Mouse (Mus musculus): ENCODE measurements around the gene Chd3. TPM values are rescaled to one million over a fixed set of nuclear protein-coding genes. Genes with fewer than 3 reads are reported as not detected.

The Chd3 gene
- polyA plus RNA-seq, 1 experiment from 2014 or later, result 68.0 TPM

GRCm38 (mm10) chr11:69331152-69331551 lies 38.1 kb downstream of the Chd3 start:
- Histone ChIP-seq H3K9ac (ENCODE audit: low read depth, low read length) (no peak overlapping the region), H3K9me3 (ENCODE audit: control insufficient read depth, low read length) (no peaks in the 10 kb centered on the region), H3K4me3 (ENCODE audit: low read length) (no peak overlapping the region), H3K4me1 (ENCODE audit: control insufficient read depth, insufficient read depth, low read depth, low read length) (peaks cover 18% of the 10 kb centered on the region), H3K36me3 (ENCODE audit: control insufficient read depth, insufficient read depth, low read length) (no peaks in the 10 kb centered on the region), H3K27me3 (replicated peaks; ENCODE audit: control insufficient read depth, insufficient read depth, low read length) (no peaks in the 10 kb centered on the region), H3K27ac (ENCODE audit: low read depth, low read length) (no peak overlapping the region; the same call in 1 of the 2 replicates), H3K4me2 (ENCODE audit: low read length) (no peak overlapping the region; the same call in 1 of the 2 replicates)
- no peak for ATAC-seq
- WGBS, result 91% methylated on average over 6 of the region's 6 CpGs

DNA sequence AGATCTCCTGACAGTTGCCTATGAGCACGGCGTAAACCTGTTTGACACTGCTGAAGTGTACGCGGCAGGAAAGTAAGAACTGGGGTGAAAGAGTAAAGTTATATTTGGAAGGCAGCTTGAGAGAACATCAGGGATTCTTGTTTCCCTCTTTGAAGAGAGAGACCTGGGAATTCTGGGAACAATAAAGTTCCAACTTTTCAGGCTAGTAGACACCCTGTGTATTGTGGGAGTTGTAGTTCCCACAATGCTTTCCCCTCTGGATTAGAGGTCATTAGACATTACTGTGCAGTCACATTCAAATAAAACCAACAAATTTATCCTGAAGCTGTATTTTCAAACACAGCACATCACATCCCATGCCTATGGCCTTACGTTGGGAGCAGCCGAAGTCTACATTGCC lies 40.7 kb downstream of the Chd3 start:
- no peak overlapping the region for H3K4me2 ChIP-seq (ENCODE audit: low read length)
- no peak overlapping the region for H3K4me3 ChIP-seq (ENCODE audit: low read length)
- peaks cover 28% of the 10 kb centered on the region for H3K4me1 ChIP-seq (ENCODE audit: control insufficient read depth, insufficient read depth, low read depth, low read length)
- WGBS, result 96% methylated on average over 6 of the region's 6 CpGs
- no peak overlapping the region for H3K9ac ChIP-seq (ENCODE audit: low read depth, low read length)
- ATAC-seq, result no peak
- no peaks in the 10 kb centered on the region for H3K36me3 ChIP-seq (ENCODE audit: control insufficient read depth, insufficient read depth, low read length)
- no peak overlapping the region for H3K27ac ChIP-seq (ENCODE audit: low read depth, low read length)
- H3K9me3 ChIP-seq (ENCODE audit: control insufficient read depth, low read length), result no peaks in the 10 kb centered on the region
- H3K27me3 ChIP-seq (replicated peaks; ENCODE audit: control insufficient read depth, insufficient read depth, low read length), result no peaks in the 10 kb centered on the region

DNA sequence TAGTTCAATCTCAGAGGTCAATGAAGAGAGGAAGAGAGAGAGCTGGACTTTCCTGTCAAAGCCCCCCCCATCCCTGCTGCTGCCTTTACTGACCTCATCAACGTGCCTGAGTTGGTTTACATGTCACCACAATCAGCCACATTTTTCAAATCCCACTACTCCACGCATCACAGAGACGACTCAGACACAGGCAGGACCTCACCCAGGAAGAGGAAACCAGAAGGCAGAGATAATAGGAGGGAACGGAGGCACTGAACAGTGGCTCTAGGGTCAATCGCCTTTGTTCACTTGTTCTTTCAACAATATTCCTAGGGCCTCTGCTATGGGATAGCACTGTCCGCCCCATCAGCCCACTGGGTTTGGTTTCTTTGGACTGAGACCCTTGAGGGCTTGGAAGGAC lies 41.6 kb downstream of the Chd3 start:
- H3K4me1 ChIP-seq (ENCODE audit: control insufficient read depth, insufficient read depth, low read depth, low read length), result peaks cover 33% of the 10 kb centered on the region

DNA sequence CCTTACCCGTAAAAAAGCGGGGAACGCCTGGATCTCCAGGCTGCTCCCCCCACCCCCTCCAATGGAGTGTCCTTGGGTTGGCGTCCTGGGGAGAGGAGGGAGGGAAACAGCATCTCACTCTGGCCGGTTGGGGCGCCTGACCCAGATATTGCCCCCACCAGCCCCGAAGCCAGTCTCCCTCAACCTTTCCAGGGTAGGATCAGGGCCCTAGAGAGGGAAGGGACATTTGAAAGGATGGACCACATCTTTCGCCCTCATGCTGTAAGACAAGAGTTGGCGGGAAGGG lies 42.1 kb downstream of the Chd3 start:
- Histone ChIP-seq H3K9ac (ENCODE audit: low read depth, low read length) (no peak overlapping the region), H3K4me2 (ENCODE audit: low read length) (peak overlapping the region; percentile 95), H3K4me3 (ENCODE audit: low read length) (peak overlapping the region; percentile 50; the same call in 1 of the 2 replicates), H3K27me3 (replicated peaks; ENCODE audit: control insufficient read depth, insufficient read depth, low read length) (no peaks in the 10 kb centered on the region), H3K27ac (ENCODE audit: low read depth, low read length) (no peak overlapping the region), H3K36me3 (ENCODE audit: control insufficient read depth, insufficient read depth, low read length) (no peaks in the 10 kb centered on the region), H3K4me1 (ENCODE audit: control insufficient read depth, insufficient read depth, low read depth, low read length) (peaks cover 34% of the 10 kb centered on the region), H3K9me3 (ENCODE audit: control insufficient read depth, low read length) (no peaks in the 10 kb centered on the region)
- WGBS, result 18% methylated on average over 9 of the region's 9 CpGs
- ATAC-seq, result no peak

More for the DNA sequence above, 41.6 kb downstream of the Chd3 start:
- H3K27ac ChIP-seq (ENCODE audit: low read depth, low read length), result no peak overlapping the region
- no peak overlapping the region for H3K4me2 ChIP-seq (ENCODE audit: low read length)
- H3K4me3 ChIP-seq (ENCODE audit: low read length), result no peak overlapping the region
- no peaks in the 10 kb centered on the region for H3K27me3 ChIP-seq (replicated peaks; ENCODE audit: control insufficient read depth, insufficient read depth, low read length)
- no peak for ATAC-seq
- 54% methylated on average over 6 of the region's 6 CpGs for WGBS
- no peaks in the 10 kb centered on the region for H3K36me3 ChIP-seq (ENCODE audit: control insufficient read depth, insufficient read depth, low read length)
- no peak overlapping the region for H3K9ac ChIP-seq (ENCODE audit: low read depth, low read length)
- H3K9me3 ChIP-seq (ENCODE audit: control insufficient read depth, low read length), result no peaks in the 10 kb centered on the region

- Histone ChIP-seq H3K4me3 (ENCODE audit: low read length) (peak overlapping the region; percentile 50), H3K9me3 (ENCODE audit: control insufficient read depth, low read length) (no peaks in the 10 kb centered on the region), H3K36me3 (ENCODE audit: control insufficient read depth, insufficient read depth, low read length) (no peaks in the 10 kb centered on the region), H3K9ac (ENCODE audit: low read depth, low read length) (peak overlapping the region; percentile 76), H3K27me3 (replicated peaks; ENCODE audit: control insufficient read depth, insufficient read depth, low read length) (no peaks in the 10 kb centered on the region), H3K4me2 (ENCODE audit: low read length) (peak overlapping the region; percentile 95), H3K4me1 (ENCODE audit: control insufficient read depth, insufficient read depth, low read depth, low read length) (peaks cover 37% of the 10 kb centered on the region), H3K27ac (ENCODE audit: low read depth, low read length) (0 out of 2 replicates have a peak overlapping the region, but pooled peaks have one; percentile 36)
- WGBS, result 1% methylated on average over 45 of the region's 45 CpGs
- peak; percentile 12 for ATAC-seq
Measured at GRCm38 (mm10) chr11:69326408-69327156, 42.6 kb downstream of the Chd3 start.

GRCm38 (mm10) chr11:69325628-69326407 lies 43.4 kb downstream of the Chd3 start, which contains the start of gene Kcnab3:
Gene Kcnab3 (plus strand): TSS chr11:69326258.
- 11% methylated on average over 26 of the region's 26 CpGs for WGBS
- Histone ChIP-seq H3K36me3 (ENCODE audit: control insufficient read depth, insufficient read depth, low read length) (no peaks in the 10 kb centered on the region), H3K27me3 (replicated peaks; ENCODE audit: control insufficient read depth, insufficient read depth, low read length) (no peaks in the 10 kb centered on the region), H3K4me3 (ENCODE audit: low read length) (peak within 1 kb of the TSS; percentile 50), H3K9ac (ENCODE audit: low read depth, low read length) (peak within 1 kb of the TSS; percentile 76), H3K27ac (ENCODE audit: low read depth, low read length) (0 out of 2 replicates have a peak within 1 kb of the TSS, but pooled peaks have one; percentile 36), H3K4me1 (ENCODE audit: control insufficient read depth, insufficient read depth, low read depth, low read length) (peaks cover 37% of the 10 kb centered on the region), H3K9me3 (ENCODE audit: control insufficient read depth, low read length) (no peaks in the 10 kb centered on the region), H3K4me2 (ENCODE audit: low read length) (peak within 1 kb of the TSS; percentile 95)
- ATAC-seq, result peak; percentile 57

DNA sequence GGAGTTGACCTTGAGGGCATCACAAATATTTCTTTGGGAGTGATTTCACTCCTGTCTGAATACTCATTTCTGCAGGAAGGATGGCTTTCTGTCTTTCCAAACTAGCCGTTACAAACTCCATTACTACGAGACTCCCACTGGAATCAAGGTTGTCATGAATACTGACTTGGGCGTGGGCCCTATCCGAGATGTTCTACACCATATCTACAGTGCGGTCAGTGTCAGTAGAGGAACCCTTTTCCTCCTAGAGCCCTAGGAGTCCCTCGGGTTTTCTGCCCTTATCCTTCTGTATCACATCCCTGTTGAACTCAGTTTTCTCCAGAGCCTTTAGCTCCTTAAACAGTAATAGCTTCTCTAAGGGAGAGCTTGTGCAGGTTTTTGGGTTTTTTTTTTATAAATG lies 44.5 kb downstream of the Chd3 start:
- H3K4me2 ChIP-seq (ENCODE audit: low read length), result peak overlapping the region; percentile 94
- H3K4me3 ChIP-seq (ENCODE audit: low read length), result peak overlapping the region; percentile 63
- H3K27me3 ChIP-seq (replicated peaks; ENCODE audit: control insufficient read depth, insufficient read depth, low read length), result no peaks in the 10 kb centered on the region
- H3K4me1 ChIP-seq (ENCODE audit: control insufficient read depth, insufficient read depth, low read depth, low read length), result peaks cover 37% of the 10 kb centered on the region
- WGBS, result 82% methylated on average over 6 of the region's 6 CpGs
- ATAC-seq, result no peak
- H3K9ac ChIP-seq (ENCODE audit: low read depth, low read length), result peak overlapping the region; percentile 69; the same call in 1 of the 2 replicates
- no peak overlapping the region for H3K27ac ChIP-seq (ENCODE audit: low read depth, low read length)
- H3K9me3 ChIP-seq (ENCODE audit: control insufficient read depth, low read length), result no peaks in the 10 kb centered on the region
- no peaks in the 10 kb centered on the region for H3K36me3 ChIP-seq (ENCODE audit: control insufficient read depth, insufficient read depth, low read length)

DNA sequence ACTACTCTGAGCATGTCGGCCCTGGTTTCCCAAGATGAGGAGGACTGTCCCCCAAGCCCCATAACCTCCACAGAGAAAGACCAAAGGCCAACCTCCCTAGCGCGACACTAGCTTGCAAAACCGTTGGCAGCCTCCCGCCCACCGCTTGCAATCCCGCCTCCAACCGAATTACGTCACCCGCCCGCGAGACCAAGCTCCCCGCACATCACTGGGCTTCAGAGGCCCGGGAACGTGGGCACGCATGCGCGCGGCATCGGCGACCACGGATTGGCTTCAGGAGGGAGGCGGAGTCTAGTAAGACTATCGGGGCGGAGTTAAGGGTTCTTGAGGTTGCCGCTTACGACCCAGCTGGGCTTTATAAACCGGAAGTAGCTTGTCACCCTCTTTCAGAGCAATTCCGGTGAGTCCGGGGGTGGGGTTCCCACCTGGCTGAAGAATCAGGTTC lies 45.5 kb downstream of the Chd3 start, which contains the start of the genes Cntrob and Trappc1:
Cntrob (minus strand) TSS at position 109 of the 445 bp plus-strand sequence.
Trappc1 (plus strand) TSS at position 314 of the 445 bp plus-strand sequence.
- H3K4me2 ChIP-seq (ENCODE audit: low read length), result peak within 1 kb of the TSS; percentile 94
- H3K27ac ChIP-seq (ENCODE audit: low read depth, low read length), result peak within 1 kb of the TSS; percentile 89
- H3K27me3 ChIP-seq (replicated peaks; ENCODE audit: control insufficient read depth, insufficient read depth, low read length), result no peaks in the 10 kb centered on the region
- peak; percentile 97 for ATAC-seq
- 0 out of 2 replicates have a peak, but pooled peaks cover 2% of the 10 kb centered on the region for H3K36me3 ChIP-seq (ENCODE audit: control insufficient read depth, insufficient read depth, low read length)
- WGBS, result under 1% methylated on average over 30 of the region's 30 CpGs
- peaks cover 37% of the 10 kb centered on the region for H3K4me1 ChIP-seq (ENCODE audit: control insufficient read depth, insufficient read depth, low read depth, low read length)
- H3K9me3 ChIP-seq (ENCODE audit: control insufficient read depth, low read length), result no peaks in the 10 kb centered on the region
- H3K4me3 ChIP-seq (ENCODE audit: low read length), result peak within 1 kb of the TSS; percentile 63
- peak within 1 kb of the TSS; percentile 81 for H3K9ac ChIP-seq (ENCODE audit: low read depth, low read length)

All from hindbrain, embryonic 16.5 days (tissue).